Comparison of ENCODE assay signal across 10 mouse cellular contexts in the genomic region with DNA sequence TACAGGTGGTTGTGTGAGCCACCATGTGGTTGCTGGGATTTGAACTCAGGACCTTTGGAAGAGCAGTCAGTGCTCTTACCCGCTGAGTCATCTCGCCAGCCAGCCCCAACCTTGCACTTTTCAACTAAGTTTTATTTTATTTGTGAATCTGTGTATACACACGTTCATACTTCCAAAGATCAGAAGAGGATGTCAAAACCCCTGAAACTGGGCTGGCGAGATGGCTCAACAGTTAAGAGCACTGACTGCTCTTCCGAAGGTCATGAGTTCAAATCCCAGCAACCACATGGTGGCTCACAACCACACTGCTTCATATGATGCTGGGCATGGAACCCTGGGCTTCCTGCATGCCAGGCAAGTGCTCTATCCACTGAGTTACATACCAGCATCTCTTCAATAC. TPM values are rescaled to one million over a fixed set of nuclear protein-coding genes. Genes with fewer than 3 reads are reported as not detected.
DNase-seq lines count a peak whose midpoint lies in the region; ATAC-seq and TF ChIP-seq lines count a peak whose summit lies in the region.
"Not testable (repeated sequence)": the region's sequence is repeated elsewhere in the genome, so short reads cannot be mapped to it uniquely, and the experiment has no call there.
"Had no signal": no experiment of that assay in that cellular context is flagged by ENCODE, and none has a peak within 500 bp of the region (broad histone marks: within the 10 kb centered on the region; RNA-seq: fewer than 3 reads in every experiment).

No protein-coding gene starts in this region.

- WGBS in liver, adult 2 months, result 34% methylated on average over 5 of the region's 5 CpGs
- WGBS in liver, embryonic 12.5 days (ENCODE audit: insufficient replicate concordance), result 78% methylated on average over 5 of the region's 5 CpGs

- TF ChIP-seq EP300 in MEL (IDR thresholded peaks at IDR 0.05; ENCODE audit: low read depth in 1 of 2, low read length in 2 of 2), result not testable (repeated sequence)

- not testable (repeated sequence) for H3K79me2 ChIP-seq in MEL (ENCODE audit: control insufficient read depth, insufficient read depth, low read length, poor library complexity); liver, adult 2 months (ENCODE audit: control insufficient read depth, insufficient read depth, low read length)

- not testable (repeated sequence) for TF ChIP-seq RAD21 in MEL (IDR thresholded peaks at IDR 0.05; ENCODE audit: low read depth, low read length)

- DNase-seq in MEL (ENCODE audit: low read depth, low spot score); liver, adult 2 months (ENCODE audit: extremely low read depth, low read depth, low spot score): not testable (repeated sequence)
- DNase-seq in adrenal gland, adult 2 months, result peak; percentile 64

- not testable (repeated sequence) for H3K4me3 ChIP-seq in MEL (ENCODE audit: control insufficient read depth in 1 of 2, insufficient read depth in 1 of 2, low read depth in 2 of 2, low read length in 2 of 2); liver, adult 2 months (ENCODE audit: insufficient read depth, low read depth, low read length); liver, embryonic 12.5 days; testis, adult 2 months (ENCODE audit: control insufficient read depth, low read depth, low read length)

- TF ChIP-seq POLR2A in MEL (IDR thresholded peaks at IDR 0.05; ENCODE audit: control insufficient read depth in 1 of 2, insufficient read depth in 1 of 2, low read depth in 1 of 2, low read length in 2 of 2, poor library complexity in 1 of 2); liver, adult 2 months (IDR thresholded peaks at IDR 0.05; ENCODE audit: extremely low read depth, insufficient read depth, low read length); testis, adult 2 months (IDR thresholded peaks at IDR 0.05; ENCODE audit: control insufficient read depth, low read depth, low read length): not testable (repeated sequence)

- H3K9me3 ChIP-seq in MEL (replicated peaks; ENCODE audit: insufficient read depth, low read length); liver, embryonic 12.5 days (replicated peaks): not testable (repeated sequence)

- not testable (repeated sequence) for H3K27me3 ChIP-seq in MEL (ENCODE audit: control insufficient read depth in 1 of 2, insufficient read depth in 2 of 2, low read length in 2 of 2); liver, adult 2 months (ENCODE audit: control insufficient read depth, insufficient read depth, low read length); liver, embryonic 12.5 days (replicated peaks); testis, adult 2 months (ENCODE audit: control insufficient read depth, insufficient read depth, low read length)

- H3K9ac ChIP-seq in MEL (ENCODE audit: control insufficient read depth, low read depth, low read length, poor library complexity, severe bottlenecking); liver, adult 2 months (ENCODE audit: low read depth, low read length); liver, embryonic 12.5 days: not testable (repeated sequence)

- not testable (repeated sequence) for ATAC-seq in liver, embryonic 12.5 days

- H3K27ac ChIP-seq in MEL (ENCODE audit: control insufficient read depth, low read depth, low read length), result not testable (repeated sequence)
- H3K27ac ChIP-seq in liver, adult 2 months (replicated peaks; ENCODE audit: insufficient read depth, low read depth, low read length), result 0 out of 2 replicates have a peak overlapping the region, but pooled peaks have one; percentile 13
- H3K27ac ChIP-seq in liver, embryonic 12.5 days, result 0 out of 2 replicates have a peak overlapping the region, but pooled peaks have one; percentile 14
- 0 out of 2 replicates have a peak overlapping the region, but pooled peaks have one; percentile 16 for H3K27ac ChIP-seq in testis, adult 2 months (ENCODE audit: control insufficient read depth, insufficient read depth, low read depth, low read length)

- H3K4me1 ChIP-seq in MEL (ENCODE audit: control insufficient read depth in 1 of 2, insufficient read depth in 2 of 2, low read length in 2 of 2), result peaks cover 4 to 31% of the 10 kb centered on the region in 2 experiments
- H3K4me1 ChIP-seq in liver, adult 2 months (ENCODE audit: control insufficient read depth, insufficient read depth, low read length), result peaks cover 39% of the 10 kb centered on the region
- H3K4me1 ChIP-seq in liver, embryonic 12.5 days, result peaks cover 71% of the 10 kb centered on the region
- not testable (repeated sequence) for H3K4me1 ChIP-seq in testis, adult 2 months (ENCODE audit: control insufficient read depth, insufficient read depth, low read length)

- peaks cover 0 to 26% of the 10 kb centered on the region in 2 experiments; a peak in 2 of 4 replicates for H3K36me3 ChIP-seq in MEL (ENCODE audit: control insufficient read depth in 1 of 2, insufficient read depth in 2 of 2, low read length in 2 of 2)
- peaks cover 14% of the 10 kb centered on the region; the same call in 1 of the 2 replicates for H3K36me3 ChIP-seq in liver, adult 2 months (ENCODE audit: control insufficient read depth, insufficient read depth, low read length)
- H3K36me3 ChIP-seq in liver, embryonic 12.5 days; testis, adult 2 months (ENCODE audit: control insufficient read depth, insufficient read depth, low read length): not testable (repeated sequence)

- not testable (repeated sequence) for H3K4me2 ChIP-seq in liver, embryonic 12.5 days

- TF ChIP-seq CTCF in MEL (IDR thresholded peaks at IDR 0.05 in 2 of 3, conservative IDR thresholded peaks at IDR 0.05 in 1 of 3; ENCODE audit: control insufficient read depth in 1 of 3, insufficient read depth in 1 of 3, low read depth in 2 of 3, low read length in 3 of 3, poor library complexity in 1 of 3, severe bottlenecking in 1 of 3); liver, adult 2 months (IDR thresholded peaks at IDR 0.05; ENCODE audit: low read depth, low read length); testis, adult 2 months (IDR thresholded peaks at IDR 0.05; ENCODE audit: control insufficient read depth, insufficient read depth, insufficient replicate concordance, low read depth, low read length): not testable (repeated sequence)

TF ChIP-seq in MEL, 35 proteins besides CTCF, POLR2A, EP300 and RAD21:
- peak; percentile 78 for TF ChIP-seq TBP (IDR thresholded peaks at IDR 0.05; ENCODE audit: low read depth, low read length)

RNA-seq across cellular contexts. Expression of a gene that starts 1.6 kb away (rescaled TPM):
- total RNA-seq in MEL (2012; rRNA removed), result not detected in 2 replicates
- polyA plus RNA-seq in MEL (2012; ENCODE audit: insufficient read depth in 1 of 2, insufficient read length in 2 of 2, low read depth in 1 of 2, low replicate concordance in 2 of 2, missing spikeins in 1 of 2), result not detected
- 10 to 100 TPM in 1 of 2 experiments, 1 to 10 TPM in 1; 2.2 to 33.5 TPM for total RNA-seq in adrenal gland, adult 2 months (2021)
- 0.45 TPM in 1 of 2 replicates, not detected in the other for polyA plus RNA-seq in adrenal gland, adult 2 months (2012; rRNA removed)
- total RNA-seq in liver, adult 2 months (2014; rRNA removed), result 1.3 and 5.7 TPM in 2 replicates
- 0.28 and 1.5 TPM in 2 replicates for polyA plus RNA-seq in liver, adult 2 months (2012; rRNA removed)
- not detected in 2 replicates for polyA plus RNA-seq in liver, embryonic 12.5 days (2016; fragmentation: Nextera tagmentation; extraction: Ambion mirVana)
- 0.81 TPM in 1 of 2 replicates, not detected in the other for polyA plus RNA-seq in testis, adult 2 months (2012; rRNA removed)
- total RNA-seq: G1E had no signal
- polyA plus RNA-seq: activated CD4-positive, CD25-positive, alpha-beta regulatory T cell, adult 4 months; C2C12; cerebellum, adult 2 months; G1E; Patski had no signal

RNA-seq across cellular contexts. Expression of a gene that starts 3.3 kb away (rescaled TPM):
- total RNA-seq in MEL (2012; rRNA removed), result 0.56 and 1.1 TPM in 2 replicates
- polyA plus RNA-seq in MEL (2012; ENCODE audit: insufficient read depth in 1 of 2, insufficient read length in 2 of 2, low read depth in 1 of 2, low replicate concordance in 2 of 2, missing spikeins in 1 of 2), result 1 to 10 TPM in 1 of 2 experiments, not detected in 1; 1.2 TPM
- under 1 TPM; 0.41 to 0.75 TPM for total RNA-seq in adrenal gland, adult 2 months (2021)
- 0.44 and 0.64 TPM in 2 replicates for polyA plus RNA-seq in adrenal gland, adult 2 months (2012; rRNA removed)
- total RNA-seq in liver, adult 2 months (2014; rRNA removed), result 0.07 and 0.18 TPM in 2 replicates
- 0.30 and 0.31 TPM in 2 replicates for polyA plus RNA-seq in liver, adult 2 months (2012; rRNA removed)
- polyA plus RNA-seq in liver, embryonic 12.5 days (2016; fragmentation: Nextera tagmentation; extraction: Ambion mirVana), result 1.9 and 2.0 TPM in 2 replicates
- polyA plus RNA-seq in testis, adult 2 months (2012; rRNA removed), result 879 and 1,010 TPM in 2 replicates
- polyA plus RNA-seq: C2C12; cerebellum, adult 2 months had no signal

RNA-seq across cellular contexts. Expression of a gene that starts 3.6 kb away (rescaled TPM):
- total RNA-seq in MEL (2012; rRNA removed), result 0.08 and 0.10 TPM in 2 replicates
- 1 to 10 TPM in 1 of 2 experiments, not detected in 1; 1.6 TPM for polyA plus RNA-seq in MEL (2012; ENCODE audit: insufficient read depth in 1 of 2, insufficient read length in 2 of 2, low read depth in 1 of 2, low replicate concordance in 2 of 2, missing spikeins in 1 of 2)
- 10 to 100 TPM; 55.4 to 71.1 TPM for total RNA-seq in adrenal gland, adult 2 months (2021)
- polyA plus RNA-seq in adrenal gland, adult 2 months (2012; rRNA removed), result 17.6 and 21.4 TPM in 2 replicates
- 73.7 and 79.3 TPM in 2 replicates for total RNA-seq in liver, adult 2 months (2014; rRNA removed)
- polyA plus RNA-seq in liver, adult 2 months (2012; rRNA removed), result 37.2 and 37.7 TPM in 2 replicates
- 2.8 and 3.1 TPM in 2 replicates for polyA plus RNA-seq in liver, embryonic 12.5 days (2016; fragmentation: Nextera tagmentation; extraction: Ambion mirVana)
- polyA plus RNA-seq in testis, adult 2 months (2012; rRNA removed), result 3.0 and 3.4 TPM in 2 replicates

RNA-seq across cellular contexts. Expression of a gene that starts 18.3 kb away (rescaled TPM):
- total RNA-seq in MEL (2012; rRNA removed), result 105 and 130 TPM in 2 replicates
- 100 to 1,000 TPM; 205 to 778 TPM for polyA plus RNA-seq in MEL (2012; ENCODE audit: insufficient read depth in 1 of 2, insufficient read length in 2 of 2, low read depth in 1 of 2, low replicate concordance in 2 of 2, missing spikeins in 1 of 2)
- total RNA-seq in adrenal gland, adult 2 months (2021), result 10 to 100 TPM; 52.5 to 60.6 TPM
- polyA plus RNA-seq in adrenal gland, adult 2 months (2012; rRNA removed), result 148 and 158 TPM in 2 replicates
- 19.5 and 23.8 TPM in 2 replicates for total RNA-seq in liver, adult 2 months (2014; rRNA removed)
- polyA plus RNA-seq in liver, adult 2 months (2012; rRNA removed), result 49.8 and 62.0 TPM in 2 replicates
- polyA plus RNA-seq in liver, embryonic 12.5 days (2016; fragmentation: Nextera tagmentation; extraction: Ambion mirVana), result 147 and 155 TPM in 2 replicates
- 24.9 and 26.3 TPM in 2 replicates for polyA plus RNA-seq in testis, adult 2 months (2012; rRNA removed)

RNA-seq across cellular contexts. Expression of a gene that starts 25.2 kb away (rescaled TPM):
- 196 and 224 TPM in 2 replicates for total RNA-seq in MEL (2012; rRNA removed)
- 100 to 1,000 TPM in 1 of 2 experiments, 10 to 100 TPM in 1; 92.3 to 343 TPM for polyA plus RNA-seq in MEL (2012; ENCODE audit: insufficient read depth in 1 of 2, insufficient read length in 2 of 2, low read depth in 1 of 2, low replicate concordance in 2 of 2, missing spikeins in 1 of 2)
- total RNA-seq in adrenal gland, adult 2 months (2021), result 100 to 1,000 TPM; 280 to 286 TPM
- 594 and 643 TPM in 2 replicates for polyA plus RNA-seq in adrenal gland, adult 2 months (2012; rRNA removed)
- 68.1 and 84.8 TPM in 2 replicates for total RNA-seq in liver, adult 2 months (2014; rRNA removed)
- 307 and 310 TPM in 2 replicates for polyA plus RNA-seq in liver, adult 2 months (2012; rRNA removed)
- polyA plus RNA-seq in liver, embryonic 12.5 days (2016; fragmentation: Nextera tagmentation; extraction: Ambion mirVana), result 140 and 146 TPM in 2 replicates
- polyA plus RNA-seq in testis, adult 2 months (2012; rRNA removed), result 76.4 and 93.9 TPM in 2 replicates

Comparison
In these comparisons a context has a peak if more than half of its experiments do, and no peak if none do; other contexts are left out.
1. RNA of a gene that starts 3.3 kb away (polyA plus RNA-seq): 879 to 1,010 TPM in testis, adult 2 months; 1.9 to 2.0 TPM in liver, embryonic 12.5 days, 1.2 TPM in MEL, 0.44 to 0.64 TPM in adrenal gland, adult 2 months and 0.30 to 0.31 TPM in liver, adult 2 months; every median in the first group is over 100 times any median in the second.